Mouse (Mus musculus): ENCODE measurements at regions not wholly inside any gene's neighbourhood (a gene's known extent, or its start where the extent isn't known, plus 50 kb on each side); places are given as distances from the start of the nearest gene placed in this dataset.

GRCm38 (mm10) chr8:86360283-86360682 lies 220.2 kb downstream of the Abcc12 start:
- DNase-seq (ENCODE audit: low spot score in 2 of 2): no peak

GRCm38 (mm10) chr8:86359518-86359917 lies 221.0 kb downstream of the Abcc12 start:
- DNase-seq (ENCODE audit: low spot score in 2 of 2): no peak

- DNase-seq (ENCODE audit: low spot score in 2 of 2): no peak
Measured at GRCm38 (mm10) chr8:86353816-86354215, 226.7 kb downstream of the Abcc12 start.

GRCm38 (mm10) chr8:86351545-86352190 lies 228.8 kb downstream of the Abcc12 start:
- DNase-seq (ENCODE audit: low spot score in 2 of 2): no peak

- peak in 1 of 2 experiments; percentile 50 for DNase-seq (ENCODE audit: low spot score in 2 of 2)
Measured at GRCm38 (mm10) chr8:86350128-86350527, 230.4 kb downstream of the Abcc12 start.

- no peak for DNase-seq (ENCODE audit: low spot score in 2 of 2)
Measured at GRCm38 (mm10) chr8:86342016-86342684, 238.3 kb downstream of the Abcc12 start.

- DNase-seq (ENCODE audit: low spot score in 2 of 2): no peak
Measured at GRCm38 (mm10) chr8:86338574-86339264, 241.8 kb downstream of the Abcc12 start.

- no peak for DNase-seq (ENCODE audit: low spot score in 2 of 2)
Measured at GRCm38 (mm10) chr8:86331383-86331782, 249.1 kb downstream of the Abcc12 start.

- peak; percentile 26 to 82 for DNase-seq (ENCODE audit: low spot score in 2 of 2)
Measured at GRCm38 (mm10) chr8:86328626-86329025, 251.9 kb downstream of the Abcc12 start.

- DNase-seq (ENCODE audit: low spot score in 2 of 2): no peak
Measured at GRCm38 (mm10) chr8:86327982-86328381, 252.5 kb downstream of the Abcc12 start.

- DNase-seq (ENCODE audit: low spot score in 2 of 2): peak in 1 of 2 experiments; percentile 18
Measured at GRCm38 (mm10) chr8:86325040-86325439, 255.4 kb downstream of the Abcc12 start.

- DNase-seq (ENCODE audit: low spot score in 2 of 2): peak in 1 of 2 experiments; percentile 64
Measured at GRCm38 (mm10) chr8:86324542-86324941, 255.9 kb downstream of the Abcc12 start.

GRCm38 (mm10) chr8:86323823-86324222 lies 256.7 kb downstream of the Abcc12 start:
- DNase-seq (ENCODE audit: low spot score in 2 of 2): no peak

GRCm38 (mm10) chr8:86322494-86322893 lies 258.0 kb downstream of the Abcc12 start:
- DNase-seq (ENCODE audit: low spot score in 2 of 2): no peak

GRCm38 (mm10) chr8:86320938-86321337 lies 259.5 kb downstream of the Abcc12 start:
- DNase-seq (ENCODE audit: low spot score in 2 of 2): no peak

GRCm38 (mm10) chr8:86318531-86318930 lies 262.0 kb downstream of the Abcc12 start:
- DNase-seq (ENCODE audit: low spot score in 2 of 2): no peak

- no peak for DNase-seq (ENCODE audit: low spot score in 2 of 2)
Measured at GRCm38 (mm10) chr8:86316236-86316635, 264.2 kb downstream of the Abcc12 start.

GRCm38 (mm10) chr8:86309460-86309859 lies 271.0 kb downstream of the Abcc12 start:
- no peak for DNase-seq (ENCODE audit: low spot score in 2 of 2)

- no peak for DNase-seq (ENCODE audit: low spot score in 2 of 2)
Measured at GRCm38 (mm10) chr8:86307339-86307738, 273.1 kb downstream of the Abcc12 start.

- DNase-seq (ENCODE audit: low spot score in 2 of 2): no peak
Measured at GRCm38 (mm10) chr8:86301885-86302509, 278.5 kb downstream of the Abcc12 start.

- no peak for DNase-seq (ENCODE audit: low spot score in 2 of 2)
Measured at GRCm38 (mm10) chr8:86288713-86289384, 291.6 kb downstream of the Abcc12 start.

All from left cerebral cortex, adult 8-10 months (tissue).